Mouse (Mus musculus): ENCODE results near the gene Agxt. TPM values are rescaled to one million over a fixed set of nuclear protein-coding genes. Genes with fewer than 3 reads are reported as not detected.

The Agxt gene
- polyA plus RNA-seq, 2 experiments = not detected

DNA sequence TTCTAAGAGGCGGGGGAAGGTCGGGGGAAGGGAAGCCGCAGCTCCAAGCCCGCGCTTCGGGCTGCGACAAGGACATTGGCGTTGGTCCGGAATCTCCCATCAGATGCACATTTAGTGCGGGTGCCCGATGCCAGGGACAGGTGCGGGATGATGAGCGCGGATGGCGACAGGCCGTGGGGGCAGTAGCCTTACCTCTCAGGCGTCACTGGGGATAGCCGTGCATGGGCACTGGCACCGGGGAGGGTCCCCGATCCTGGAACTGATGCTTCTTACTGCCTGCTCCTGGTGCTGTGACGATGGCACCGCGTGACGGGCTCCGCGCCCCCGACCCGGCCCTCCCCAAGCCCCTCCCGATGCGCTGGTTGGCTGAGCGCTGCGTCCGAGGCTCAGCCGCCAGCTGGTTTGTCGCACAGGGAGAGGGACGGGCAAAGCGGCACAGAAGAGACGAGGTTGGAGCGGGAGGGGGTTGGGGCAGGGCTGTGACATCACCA lies 33.4 kb upstream of the Agxt start, which contains the start of gene Kif1a:
Gene Kif1a, minus strand, starts transcription at position 381 of the 491 bp plus-strand sequence.
- no peaks in the 10 kb centered on the region for H3K9me3 ChIP-seq (ENCODE audit: control insufficient read depth, low read length)
- H3K36me3 ChIP-seq (ENCODE audit: control insufficient read depth, insufficient read depth, low read length) = no peaks in the 10 kb centered on the region
- H3K4me1 ChIP-seq (ENCODE audit: control insufficient read depth, insufficient read depth, low read length) = no peaks in the 10 kb centered on the region
- ATAC-seq (ENCODE audit: low FRiP score, low read depth) (peak; percentile 74), DNase-seq (ENCODE audit: low spot score) (no peak)
- peak within 1 kb of the TSS; percentile 52 for H3K9ac ChIP-seq (ENCODE audit: low read depth, low read length, severe bottlenecking)
- no peak for TF ChIP-seq POLR2A (IDR thresholded peaks at IDR 0.05; ENCODE audit: borderline replicate concordance, extremely low read depth, insufficient read depth, insufficient read length)
- peaks cover 38% of the 10 kb centered on the region for H3K27me3 ChIP-seq (ENCODE audit: control insufficient read depth, insufficient read depth, low read length)
- peak within 1 kb of the TSS; percentile 99 for H3K4me2 ChIP-seq (replicated peaks; ENCODE audit: low read depth, low read length, severe bottlenecking)
- no peak within 1 kb of the TSS for H3K27ac ChIP-seq (replicated peaks; ENCODE audit: low read depth, low read length)
- WGBS = under 1% methylated on average over 34 of the region's 39 CpGs
- H3K4me3 ChIP-seq (replicated peaks; ENCODE audit: low read length) = peak within 1 kb of the TSS; percentile 54

DNA sequence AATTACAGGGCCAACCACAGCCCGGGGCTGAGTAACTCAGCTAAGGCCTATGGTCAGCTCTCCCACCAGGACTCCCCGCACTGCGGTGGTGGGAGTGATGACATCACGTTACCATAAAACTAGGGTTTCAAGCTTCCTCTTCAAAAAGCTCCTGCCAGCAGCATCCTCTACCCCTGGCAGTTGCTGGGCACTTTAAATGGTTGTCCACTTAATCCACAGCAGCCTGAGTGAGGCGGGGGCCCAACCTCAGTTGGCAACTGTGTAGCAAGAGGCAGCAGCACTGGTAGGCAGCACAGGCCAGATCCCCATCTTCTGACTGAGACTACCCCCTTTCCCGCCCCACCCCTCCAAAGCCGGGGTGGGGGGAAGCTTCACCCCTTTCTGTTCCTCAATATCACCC lies 32.3 kb upstream of the Agxt start:
- no peak overlapping the region; the same call in 1 of the 2 replicates for H3K4me2 ChIP-seq (replicated peaks; ENCODE audit: low read depth, low read length, severe bottlenecking)
- ATAC-seq (ENCODE audit: low FRiP score, low read depth) = no peak
- 51% methylated on average over 7 of the region's 7 CpGs for WGBS
- H3K4me1 ChIP-seq (ENCODE audit: control insufficient read depth, insufficient read depth, low read length) = no peaks in the 10 kb centered on the region
- no peak overlapping the region for H3K4me3 ChIP-seq (replicated peaks; ENCODE audit: low read length)
- no peak overlapping the region; the same call in 1 of the 2 replicates for H3K9ac ChIP-seq (ENCODE audit: low read depth, low read length, severe bottlenecking)
- peaks cover 38% of the 10 kb centered on the region for H3K27me3 ChIP-seq (ENCODE audit: control insufficient read depth, insufficient read depth, low read length)
- no peak overlapping the region for H3K27ac ChIP-seq (replicated peaks; ENCODE audit: low read depth, low read length)
- no peak for TF ChIP-seq POLR2A (IDR thresholded peaks at IDR 0.05; ENCODE audit: borderline replicate concordance, extremely low read depth, insufficient read depth, insufficient read length)
- no peaks in the 10 kb centered on the region for H3K36me3 ChIP-seq (ENCODE audit: control insufficient read depth, insufficient read depth, low read length)
- no peak for DNase-seq (ENCODE audit: low spot score)
- no peaks in the 10 kb centered on the region for H3K9me3 ChIP-seq (ENCODE audit: control insufficient read depth, low read length)

- peak overlapping the region; percentile 52; the same call in 1 of the 2 replicates for H3K9ac ChIP-seq (ENCODE audit: low read depth, low read length, severe bottlenecking)
Observed at GRCm38 (mm10) chr1:93114713-93115463, 20.2 kb upstream of the Agxt start.

GRCm38 (mm10) chr1:93115471-93115870 lies 19.6 kb upstream of the Agxt start:
- TF ChIP-seq POLR2A (IDR thresholded peaks at IDR 0.05; ENCODE audit: borderline replicate concordance, extremely low read depth, insufficient read depth, insufficient read length) = no peak

More at GRCm38 (mm10) chr1:93114713-93115463, 20.2 kb upstream of the Agxt start:
- Histone ChIP-seq H3K9me3 (ENCODE audit: control insufficient read depth, low read length) (no peaks in the 10 kb centered on the region), H3K27ac (replicated peaks; ENCODE audit: low read depth, low read length) (no peak overlapping the region), H3K4me2 (replicated peaks; ENCODE audit: low read depth, low read length, severe bottlenecking) (peak overlapping the region; percentile 59), H3K36me3 (ENCODE audit: control insufficient read depth, insufficient read depth, low read length) (no peaks in the 10 kb centered on the region), H3K4me3 (replicated peaks; ENCODE audit: low read length) (peak overlapping the region; percentile 32), H3K4me1 (ENCODE audit: control insufficient read depth, insufficient read depth, low read length) (0 out of 2 replicates have a peak, but pooled peaks cover 3% of the 10 kb centered on the region), H3K27me3 (ENCODE audit: control insufficient read depth, insufficient read depth, low read length) (no peaks in the 10 kb centered on the region)
- TF ChIP-seq POLR2A (IDR thresholded peaks at IDR 0.05; ENCODE audit: borderline replicate concordance, extremely low read depth, insufficient read depth, insufficient read length) = peak; percentile 33; the same call in 1 of the 2 replicates
- ATAC-seq (ENCODE audit: low FRiP score, low read depth) (peak; percentile 98), DNase-seq (ENCODE audit: low spot score) (peak; percentile 92)
- WGBS = 27% methylated on average over 21 of the region's 21 CpGs

GRCm38 (mm10) chr1:93118816-93119215 lies 16.2 kb upstream of the Agxt start:
- 40% methylated on average over 4 of the region's 4 CpGs for WGBS
- no peak overlapping the region for H3K9ac ChIP-seq (ENCODE audit: low read depth, low read length, severe bottlenecking)
- ATAC-seq (ENCODE audit: low FRiP score, low read depth) = no peak

More at GRCm38 (mm10) chr1:93115471-93115870, 19.6 kb upstream of the Agxt start:
- DNase-seq (ENCODE audit: low spot score) (no peak), ATAC-seq (ENCODE audit: low FRiP score, low read depth) (0 out of 2 replicates have a peak, but pooled peaks have one; percentile 10)
- Histone ChIP-seq H3K4me1 (ENCODE audit: control insufficient read depth, insufficient read depth, low read length) (0 out of 2 replicates have a peak, but pooled peaks cover 3% of the 10 kb centered on the region), H3K27me3 (ENCODE audit: control insufficient read depth, insufficient read depth, low read length) (no peaks in the 10 kb centered on the region), H3K9me3 (ENCODE audit: control insufficient read depth, low read length) (no peaks in the 10 kb centered on the region), H3K4me2 (replicated peaks; ENCODE audit: low read depth, low read length, severe bottlenecking) (peak overlapping the region; percentile 59), H3K4me3 (replicated peaks; ENCODE audit: low read length) (peak overlapping the region; percentile 32), H3K27ac (replicated peaks; ENCODE audit: low read depth, low read length) (no peak overlapping the region), H3K9ac (ENCODE audit: low read depth, low read length, severe bottlenecking) (peak overlapping the region; percentile 52; the same call in 1 of the 2 replicates), H3K36me3 (ENCODE audit: control insufficient read depth, insufficient read depth, low read length) (no peaks in the 10 kb centered on the region)
- WGBS = 32% methylated on average over 11 of the region's 13 CpGs

More at GRCm38 (mm10) chr1:93118816-93119215, 16.2 kb upstream of the Agxt start:
- Histone ChIP-seq H3K36me3 (ENCODE audit: control insufficient read depth, insufficient read depth, low read length) (no peaks in the 10 kb centered on the region), H3K27ac (replicated peaks; ENCODE audit: low read depth, low read length) (no peak overlapping the region), H3K9me3 (ENCODE audit: control insufficient read depth, low read length) (no peaks in the 10 kb centered on the region), H3K4me2 (replicated peaks; ENCODE audit: low read depth, low read length, severe bottlenecking) (no peak overlapping the region), H3K4me3 (replicated peaks; ENCODE audit: low read length) (no peak overlapping the region), H3K27me3 (ENCODE audit: control insufficient read depth, insufficient read depth, low read length) (no peaks in the 10 kb centered on the region), H3K4me1 (ENCODE audit: control insufficient read depth, insufficient read depth, low read length) (peaks cover 6% of the 10 kb centered on the region)
- DNase-seq (ENCODE audit: low spot score) = no peak
- TF ChIP-seq POLR2A (IDR thresholded peaks at IDR 0.05; ENCODE audit: borderline replicate concordance, extremely low read depth, insufficient read depth, insufficient read length) = no peak

All from limb, embryonic 14.5 days (tissue).